Mouse (Mus musculus) activated CD4-positive, CD25-positive, alpha-beta regulatory T cell (primary cell): Measurements from ENCODE around the gene Gm17027. TPM values are rescaled to one million over a fixed set of nuclear protein-coding genes. Genes with fewer than 3 reads are reported as not detected.

Source experiments
- polyA plus RNA-seq, 2 experiments: library from polyadenylated mRNA; unstranded; fragments of 100-300 nt; shearing (Covaris generic); gene quantifications; one replicate each; pipeline ENCODE4 v1.2.1; 2017

Gm17027 gene
- not detected for polyA plus RNA-seq

DNA sequence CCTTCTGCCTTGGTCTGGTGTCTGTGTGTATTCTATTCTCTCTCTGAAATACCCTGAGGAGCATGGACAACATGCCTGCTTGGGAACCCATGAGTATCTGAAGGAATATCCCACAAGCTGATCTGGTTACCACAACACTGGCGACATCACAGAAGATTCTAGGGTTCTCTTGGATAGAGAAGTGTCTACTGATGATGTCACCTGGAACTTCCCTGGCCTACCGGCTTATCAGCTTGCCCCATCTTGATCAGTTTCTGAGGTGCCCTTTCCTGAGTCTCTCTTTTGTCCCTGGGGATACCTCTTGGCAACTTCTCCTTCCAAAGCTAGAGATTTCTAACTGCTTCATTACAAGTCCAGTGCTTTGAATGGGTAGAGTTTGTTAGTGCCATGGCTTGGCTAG, at the start of gene Gm17027:
Gm17027 (minus strand) TSS at position 101 of the 400 bp plus-strand sequence.

DNA sequence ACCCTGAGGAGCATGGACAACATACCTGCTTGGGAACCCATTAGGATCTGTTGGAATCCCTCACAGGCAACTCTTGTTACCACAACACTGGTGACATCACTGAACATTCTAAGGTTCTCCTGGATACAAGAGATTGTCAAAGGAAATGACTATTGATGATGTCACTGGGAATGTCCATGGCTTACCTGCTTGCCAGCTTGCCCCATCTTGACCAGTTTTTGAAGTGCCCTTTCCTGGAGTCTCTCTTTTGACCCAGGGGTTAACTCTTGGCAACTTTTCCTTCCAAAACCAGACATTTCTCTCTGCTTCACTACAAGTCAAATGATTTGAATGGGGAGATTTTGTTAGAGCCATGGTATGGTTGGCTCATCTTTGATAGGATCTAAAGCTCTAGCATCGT, 28.3 kb upstream of the Gm17027 start, which contains the start of gene Gm3573:
Gm3573 (minus strand) TSS at position 101 of the 400 bp plus-strand sequence.

DNA sequence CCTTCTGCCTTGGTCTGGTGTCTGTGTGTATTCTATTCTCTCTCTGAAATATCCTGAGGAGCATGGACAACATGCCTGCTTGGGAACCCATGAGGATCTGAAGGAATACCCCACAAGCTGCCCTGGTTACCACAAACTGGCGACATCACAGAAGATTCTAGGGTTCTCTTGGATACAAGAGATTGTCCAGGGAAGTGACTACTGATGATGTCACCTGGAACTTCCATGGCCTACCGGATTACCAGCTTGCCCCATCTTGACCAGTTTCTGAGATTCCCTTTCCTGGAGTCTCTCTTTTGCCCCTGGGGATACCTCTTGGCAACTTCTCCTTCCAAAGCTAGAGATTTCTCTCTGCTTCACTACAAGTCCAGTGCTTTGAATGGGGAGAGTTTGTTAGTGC, 45.2 kb downstream of the Gm17027 start, which contains the start of gene Gm7951:
Gm7951 (minus strand) TSS at position 101 of the 400 bp plus-strand sequence.

Other genes with a start within 250 kb of the Gm17027 start
- gene 1700049E17Rik1, start 237.7 kb downstream of the Gm17027 start, polyA plus RNA-seq: not detected
- under 1 TPM in 1 of 2 experiments, not detected in 1; 0.14 TPM for gene 1700024B05Rik, start 218.6 kb downstream of the Gm17027 start, polyA plus RNA-seq
- not detected for gene Gm6401, start 194.7 kb downstream of the Gm17027 start, polyA plus RNA-seq
- gene Gm3543, start 179.3 kb downstream of the Gm17027 start, polyA plus RNA-seq: not detected
- gene Gm7951, start 45.3 kb downstream of the Gm17027 start, polyA plus RNA-seq: not detected
- not detected for gene Gm3573, start 28.2 kb upstream of the Gm17027 start, polyA plus RNA-seq
- gene Gm17026, start 97.4 kb upstream of the Gm17027 start, polyA plus RNA-seq: not detected
- gene Gm9611, start 134.7 kb upstream of the Gm17027 start, polyA plus RNA-seq: under 1 TPM in 1 of 2 experiments, not detected in 1; 0.21 TPM
- not detected for gene Gm7995, start 147.6 kb upstream of the Gm17027 start, polyA plus RNA-seq